Mouse (Mus musculus) G1E (cell line): Measurements from ENCODE around the gene Il17re. TPM values are rescaled to one million over a fixed set of nuclear protein-coding genes. Genes with fewer than 3 reads are reported as not detected.

ENCODE experiments used
- ATAC-seq: 2 replicates; pipeline ENCODE4 v1.8.0; 2016; ENCODE audit warnings: mild to moderate bottlenecking; ENCODE audit not compliant: insufficient number of reproducible peaks, poor library complexity, low FRiP score, severe bottlenecking; ENCODE audit errors: extremely low read depth
- DNase-seq: peaks from one replicate; pipeline ENCODE4 v3.0.0; 2012; ENCODE audit warnings: low spot score
- H3K27me3 ChIP-seq: 2 replicates; pipeline ENCODE4 v1.6.1; 2012; ENCODE audit warnings: mild to moderate bottlenecking, low read length, inconsistent platforms; ENCODE audit not compliant: insufficient read depth
- H3K36me3 ChIP-seq: replicated peaks from 2 replicates; pipeline ENCODE3; 2012; ENCODE audit warnings: mild to moderate bottlenecking, inconsistent platforms
- H3K4me1 ChIP-seq: 2 replicates; pipeline ENCODE4 v1.6.1; 2012; ENCODE audit warnings: low read depth, low read length, inconsistent platforms, mixed read lengths; ENCODE audit not compliant: insufficient read depth
- H3K4me3 ChIP-seq: 2 replicates; pipeline ENCODE4 v1.5.1; 2012; ENCODE audit warnings: low read depth, mild to moderate bottlenecking, inconsistent platforms, low read length, moderate library complexity, mixed read lengths
- H3K9me3 ChIP-seq: replicated peaks from 2 replicates; pipeline ENCODE4 v1.6.1; 2012; ENCODE audit warnings: inconsistent platforms
- CTCF ChIP-seq: IDR thresholded peaks from 2 replicates; pipeline ENCODE4 v1.5.1; 2012; ENCODE audit warnings: low read depth, low read length, inconsistent platforms, mixed read lengths
- GATA1 ChIP-seq: IDR thresholded peaks from 2 replicates; pipeline ENCODE4 v1.6.1; 2012; ENCODE audit warnings: borderline replicate concordance, low read length, inconsistent platforms, mixed read lengths
- GATA2 ChIP-seq: IDR thresholded peaks from 2 replicates; pipeline ENCODE4 v1.6.1; 2012; ENCODE audit warnings: low read depth, low read length, inconsistent platforms, borderline replicate concordance
- POLR2AphosphoS5 ChIP-seq: IDR thresholded peaks from 2 replicates; pipeline ENCODE4 v1.6.1; 2012; ENCODE audit warnings: low read depth, low read length, inconsistent platforms; ENCODE audit not compliant: insufficient replicate concordance
- TAL1 ChIP-seq: conservative IDR thresholded peaks from 2 replicates; pipeline ENCODE4 v1.6.1; 2012; ENCODE audit warnings: low read depth, low read length, inconsistent platforms, mixed read lengths
- polyA plus RNA-seq: library from polyadenylated mRNA; stranded (reverse); fragments of >175 nt; gene quantifications from 2 replicates; pipeline ENCODE4 v1.2.3, GENCODE M21; 2012
- total RNA-seq, 2 experiments: library from RNA; stranded (forward) in 1 of 2; stranded (reverse) in 1 of 2; fragments of 200-1000 nt in 1 of 2; fragments of >200 nt in 1 of 2; fragmentation: Nextera tagmentation in 1 of 2; gene quantifications; 2 replicates each; pipeline ENCODE4 v1.2.3; 2014 to 2017

Gene Il17re
- total and polyA plus RNA-seq, 3 experiments: 0.22 TPM; not detected in 2

GRCm38 (mm10) chr6:113440686-113441085 lies 17.6 kb upstream of the Il17re start:
- H3K36me3 ChIP-seq: peaks cover 8% of the 10 kb centered on the region
- no peaks in the 10 kb centered on the region for H3K9me3 ChIP-seq
- no peak for TF ChIP-seq GATA2
- TF ChIP-seq GATA1: no peak
- no peak for TF ChIP-seq CTCF
- no peak for TF ChIP-seq POLR2AphosphoS5
- no peak overlapping the region for H3K4me3 ChIP-seq
- peaks cover 18% of the 10 kb centered on the region for H3K27me3 ChIP-seq
- no peak for ATAC-seq
- peaks cover 17% of the 10 kb centered on the region; the same call in 1 of the 2 replicates for H3K4me1 ChIP-seq
- DNase-seq: no peak

GRCm38 (mm10) chr6:113441147-113441680 lies 17.1 kb upstream of the Il17re start:
- Histone ChIP-seq H3K27me3 (peaks cover 14% of the 10 kb centered on the region), H3K9me3 (no peaks in the 10 kb centered on the region), H3K36me3 (peaks cover 12% of the 10 kb centered on the region), H3K4me3 (no peak overlapping the region), H3K4me1 (peaks cover 17% of the 10 kb centered on the region; the same call in 1 of the 2 replicates)
- ATAC-seq: no peak; the same call in 1 of the 2 replicates
- DNase-seq: peak; percentile 42
- peak; percentile 68 for TF ChIP-seq CTCF
- no peak for TF ChIP-seq POLR2AphosphoS5
- TF ChIP-seq GATA1: no peak
- no peak for TF ChIP-seq TAL1

GRCm38 (mm10) chr6:113442087-113442441 lies 16.2 kb upstream of the Il17re start:
- ATAC-seq (no peak), DNase-seq (no peak)
- TF ChIP-seq GATA1: no peak

GRCm38 (mm10) chr6:113442442-113443090 lies 15.7 kb upstream of the Il17re start, which contains the start of gene Jagn1:
TSS of gene Jagn1 (plus strand) at chr6:113442569.
- DNase-seq: peak; percentile 69
- peaks cover 25% of the 10 kb centered on the region for H3K36me3 ChIP-seq
- TF ChIP-seq POLR2AphosphoS5 (no peak), GATA2 (no peak), CTCF (no peak), GATA1 (no peak), TAL1 (no peak)
- no peaks in the 10 kb centered on the region for H3K9me3 ChIP-seq
- H3K27me3 ChIP-seq: peaks cover 7% of the 10 kb centered on the region; the same call in 1 of the 2 replicates
- peak; percentile 82 for ATAC-seq
- H3K4me1 ChIP-seq: peaks cover 17% of the 10 kb centered on the region; the same call in 1 of the 2 replicates
- peak within 1 kb of the TSS; percentile 77 for H3K4me3 ChIP-seq

More at GRCm38 (mm10) chr6:113442087-113442441, 16.2 kb upstream of the Il17re start:
- Histone ChIP-seq H3K36me3 (peaks cover 20% of the 10 kb centered on the region), H3K9me3 (no peaks in the 10 kb centered on the region), H3K4me1 (peaks cover 17% of the 10 kb centered on the region; the same call in 1 of the 2 replicates), H3K27me3 (peaks cover 10% of the 10 kb centered on the region), H3K4me3 (peak overlapping the region; percentile 77; the same call in 1 of the 2 replicates)

- Histone ChIP-seq H3K27me3 (peaks cover 7% of the 10 kb centered on the region; the same call in 1 of the 2 replicates), H3K4me1 (peaks cover 17% of the 10 kb centered on the region; the same call in 1 of the 2 replicates), H3K4me3 (peak overlapping the region; percentile 77), H3K36me3 (peaks cover 30% of the 10 kb centered on the region), H3K9me3 (no peaks in the 10 kb centered on the region)
- TF ChIP-seq TAL1 (no peak), POLR2AphosphoS5 (no peak), GATA2 (no peak), GATA1 (no peak), CTCF (no peak)
- DNase-seq: no peak
- ATAC-seq: no peak
Measured at GRCm38 (mm10) chr6:113443091-113443490, 15.2 kb upstream of the Il17re start.

GRCm38 (mm10) chr6:113444207-113444965 lies 13.9 kb upstream of the Il17re start:
- no peaks in the 10 kb centered on the region for H3K9me3 ChIP-seq
- no peak for DNase-seq
- TF ChIP-seq CTCF: no peak
- TF ChIP-seq GATA1: no peak
- no peak for TF ChIP-seq GATA2
- TF ChIP-seq TAL1: no peak
- no peak for TF ChIP-seq POLR2AphosphoS5
- no peak for ATAC-seq
- H3K4me1 ChIP-seq: peaks cover 17% of the 10 kb centered on the region; the same call in 1 of the 2 replicates
- H3K27me3 ChIP-seq: peaks cover 4% of the 10 kb centered on the region; the same call in 1 of the 2 replicates
- peaks cover 38% of the 10 kb centered on the region for H3K36me3 ChIP-seq
- no peak overlapping the region for H3K4me3 ChIP-seq
